Mouse (Mus musculus) mesoderm, embryonic 11.5 days (tissue): ENCODE data around the gene Spdl1.

Source experiments
- DNase-seq: peaks from one replicate; pipeline ENCODE4 v3.0.0-alpha.2; 2012; ENCODE audit warnings: low read depth, low spot score

The Spdl1 gene

DNA sequence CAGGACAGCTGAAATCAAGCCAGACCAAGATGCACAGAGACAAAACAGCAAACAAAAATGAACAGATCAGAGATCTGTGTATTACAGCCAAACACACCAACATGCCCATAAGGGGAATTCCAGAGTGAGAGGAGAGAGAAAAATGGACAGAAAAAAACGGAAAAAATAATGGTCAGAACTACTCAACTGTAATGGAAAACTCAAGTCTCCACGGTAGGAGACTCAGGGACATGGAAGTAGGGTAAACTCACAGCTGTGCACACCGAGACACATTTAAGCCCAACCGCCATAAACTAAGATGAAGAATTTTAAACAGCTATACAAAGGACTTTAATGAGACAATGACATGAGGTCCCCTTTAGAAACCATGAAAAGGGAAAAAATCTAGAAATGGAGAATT lies 73.9 kb downstream of the Spdl1 start:
- DNase-seq, result no peak
